Mouse (Mus musculus): ENCODE results near the gene Prom2. TPM values are rescaled to one million over a fixed set of nuclear protein-coding genes. Genes with fewer than 3 reads are reported as not detected.
A peak's percentile ranks its signal among the peaks of the same experiment; 100 is the strongest.

The Prom2 gene
- total RNA-seq (2021): under 1 TPM; 0.08 to 0.10 TPM
- long read RNA-seq, experiment 1: 0 reads
- long read RNA-seq, experiment 2, full-length matches to known transcripts: 1 of 1 reads
- long read RNA-seq, experiment 2, partial matches to known transcripts: 0 of 1 reads
- long read RNA-seq, experiment 2, other reads (novel, unspliced or antisense): 0 of 1 reads

- Histone ChIP-seq H3K4me3 (no peak within 1 kb of the TSS), H3K27ac (no peak within 1 kb of the TSS)
- no peak for DNase-seq (ENCODE audit: low spot score in 2 of 2)
- TF ChIP-seq CTCF (conservative IDR thresholded peaks at IDR 0.05): no peak
Measured at GRCm38 (mm10) chr2:127541185-127541584, at the start of gene Prom2. Prom2 (minus strand) TSS chr2:127541467.

- DNase-seq (ENCODE audit: low spot score in 2 of 2): no peak
- peak; percentile 67 for TF ChIP-seq CTCF (conservative IDR thresholded peaks at IDR 0.05)
- no peak overlapping the region for H3K4me3 ChIP-seq
- H3K27ac ChIP-seq: no peak overlapping the region
Measured at GRCm38 (mm10) chr2:127590840-127591239, 49.6 kb upstream of the Prom2 start.

- DNase-seq (ENCODE audit: low spot score in 2 of 2): no peak
- Histone ChIP-seq H3K4me3 (no peak overlapping the region), H3K27ac (no peak overlapping the region)
- no peak for TF ChIP-seq CTCF (conservative IDR thresholded peaks at IDR 0.05)
Measured at GRCm38 (mm10) chr2:127590204-127590603, 48.9 kb upstream of the Prom2 start.

- no peak for DNase-seq (ENCODE audit: low spot score in 2 of 2)
- H3K4me3 ChIP-seq: no peak overlapping the region; the same call in 1 of the 2 replicates
- no peak for TF ChIP-seq CTCF (conservative IDR thresholded peaks at IDR 0.05)
- no peak overlapping the region for H3K27ac ChIP-seq
Measured at GRCm38 (mm10) chr2:127588897-127589296, 47.6 kb upstream of the Prom2 start.

GRCm38 (mm10) chr2:127587514-127587844 is 46.2 kb upstream of the Prom2 start:
- peak overlapping the region; percentile 100 for H3K27ac ChIP-seq
- DNase-seq (ENCODE audit: low spot score in 2 of 2): no peak
- TF ChIP-seq CTCF (conservative IDR thresholded peaks at IDR 0.05): no peak
- peak overlapping the region; percentile 79 for H3K4me3 ChIP-seq

GRCm38 (mm10) chr2:127586694-127587513 is 45.6 kb upstream of the Prom2 start, which contains the start of the genes Zfp661 and Mrps5:
Zfp661 (minus strand) TSS chr2:127587094.
Mrps5 (plus strand) TSS chr2:127587222.
- peak; percentile 48 for TF ChIP-seq CTCF (conservative IDR thresholded peaks at IDR 0.05)
- Histone ChIP-seq H3K4me3 (peak within 1 kb of the TSS; percentile 79), H3K27ac (peak within 1 kb of the TSS; percentile 100)
- peak; percentile 77 for DNase-seq (ENCODE audit: low spot score in 2 of 2)

GRCm38 (mm10) chr2:127584436-127584858 is 43.2 kb upstream of the Prom2 start:
- Histone ChIP-seq H3K4me3 (peak overlapping the region; percentile 75), H3K27ac (peak overlapping the region; percentile 81)
- peak; percentile 44 for TF ChIP-seq CTCF (conservative IDR thresholded peaks at IDR 0.05)
- DNase-seq (ENCODE audit: low spot score in 2 of 2): peak; percentile 91 to 95

- no peak for DNase-seq (ENCODE audit: low spot score in 2 of 2)
- Histone ChIP-seq H3K27ac (no peak overlapping the region), H3K4me3 (no peak overlapping the region)
- no peak for TF ChIP-seq CTCF (conservative IDR thresholded peaks at IDR 0.05)
Measured at GRCm38 (mm10) chr2:127573322-127573721, 32.1 kb upstream of the Prom2 start.

- TF ChIP-seq CTCF (conservative IDR thresholded peaks at IDR 0.05): peak; percentile 95
- Histone ChIP-seq H3K27ac (peak overlapping the region; percentile 68; the same call in 1 of the 2 replicates), H3K4me3 (peak overlapping the region; percentile 41)
- DNase-seq (ENCODE audit: low spot score in 2 of 2): peak; percentile 95
Measured at GRCm38 (mm10) chr2:127559070-127559966, 18.1 kb upstream of the Prom2 start.

- TF ChIP-seq CTCF (conservative IDR thresholded peaks at IDR 0.05): peak; percentile 83
- H3K4me3 ChIP-seq: no peak overlapping the region
- peak; percentile 49 to 52 for DNase-seq (ENCODE audit: low spot score in 2 of 2)
- no peak overlapping the region for H3K27ac ChIP-seq
Measured at GRCm38 (mm10) chr2:127551078-127551477, 9.8 kb upstream of the Prom2 start.

- H3K27ac ChIP-seq: no peak overlapping the region
- no peak for TF ChIP-seq CTCF (conservative IDR thresholded peaks at IDR 0.05)
- DNase-seq (ENCODE audit: low spot score in 2 of 2): no peak
Measured at GRCm38 (mm10) chr2:127550446-127550845, 9.2 kb upstream of the Prom2 start.

GRCm38 (mm10) chr2:127549711-127550110 is 8.4 kb upstream of the Prom2 start:
- no peak for TF ChIP-seq CTCF (conservative IDR thresholded peaks at IDR 0.05)
- no peak for DNase-seq (ENCODE audit: low spot score in 2 of 2)
- no peak overlapping the region for H3K27ac ChIP-seq
- H3K4me3 ChIP-seq: no peak overlapping the region

More at GRCm38 (mm10) chr2:127550446-127550845, 9.2 kb upstream of the Prom2 start:
- no peak overlapping the region for H3K4me3 ChIP-seq
